Mouse (Mus musculus) A20 (cell line): Measurements from ENCODE around the gene Stab1.

ENCODE experiments used
- DNase-seq: peaks from one replicate; pipeline ENCODE4 v3.0.0-alpha.2; 2011; ENCODE audit warnings: low read depth, low spot score

The Stab1 gene

GRCm38 (mm10) chr14:31132031-31132430 lies 36.4 kb downstream of the Stab1 start:
- DNase-seq, result no peak

- DNase-seq, result no peak
Observed at GRCm38 (mm10) chr14:31131272-31131821, 37.1 kb downstream of the Stab1 start.

DNA sequence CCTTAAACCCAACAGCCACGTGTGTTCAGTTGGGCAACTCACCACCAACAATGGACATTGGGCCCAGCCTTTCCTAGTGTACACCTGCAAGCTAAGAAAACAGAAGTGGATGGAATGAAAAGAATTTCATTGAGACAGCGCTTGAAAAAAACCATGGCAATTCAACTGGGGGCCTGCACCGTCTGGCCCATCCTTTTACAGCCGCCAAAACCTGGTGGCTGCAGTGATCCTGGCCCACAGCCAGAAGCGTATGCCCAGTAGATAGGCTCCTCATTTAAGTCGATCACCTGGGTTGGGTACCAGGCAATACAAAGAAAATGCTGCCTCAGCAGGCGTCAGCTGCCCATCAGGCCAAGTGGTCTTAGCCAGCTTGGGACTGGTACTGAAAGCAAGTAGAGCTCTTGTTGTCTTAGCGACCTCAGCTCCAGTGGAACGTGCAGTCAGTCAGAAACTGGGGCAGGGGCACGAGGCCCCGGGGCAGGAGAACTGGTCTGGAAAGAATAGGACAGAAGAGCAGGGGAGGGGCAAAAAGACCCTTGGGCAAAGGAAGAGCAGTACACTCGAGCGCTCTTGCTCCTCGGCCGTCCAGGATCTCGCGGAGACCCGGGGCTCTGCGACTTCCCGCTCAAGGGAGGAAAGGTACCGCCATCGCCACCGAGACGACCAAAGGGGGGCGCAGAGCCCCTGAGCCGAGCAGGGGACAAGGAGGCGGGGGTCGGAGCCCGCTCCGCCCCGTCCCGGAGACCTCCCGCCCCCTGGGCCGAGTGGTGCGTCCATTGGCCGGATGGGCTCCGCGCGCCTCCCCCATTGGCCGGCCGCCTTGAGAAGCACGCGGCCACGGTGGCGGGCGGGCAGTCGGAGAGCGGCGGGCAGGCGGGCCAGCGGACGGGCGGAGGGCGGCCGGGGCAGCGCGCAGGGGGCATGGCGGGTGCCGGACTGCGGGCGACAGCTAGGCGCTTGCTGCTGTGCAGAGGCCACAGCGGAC lies 37.9 kb downstream of the Stab1 start, which contains the start of gene Nt5dc2:
Gene Nt5dc2, plus strand, starts transcription at position 818 of the 985 bp plus-strand sequence.
- peak; percentile 88 for DNase-seq

- no peak for DNase-seq
Observed at GRCm38 (mm10) chr14:31129326-31130235, 38.9 kb downstream of the Stab1 start.

DNA sequence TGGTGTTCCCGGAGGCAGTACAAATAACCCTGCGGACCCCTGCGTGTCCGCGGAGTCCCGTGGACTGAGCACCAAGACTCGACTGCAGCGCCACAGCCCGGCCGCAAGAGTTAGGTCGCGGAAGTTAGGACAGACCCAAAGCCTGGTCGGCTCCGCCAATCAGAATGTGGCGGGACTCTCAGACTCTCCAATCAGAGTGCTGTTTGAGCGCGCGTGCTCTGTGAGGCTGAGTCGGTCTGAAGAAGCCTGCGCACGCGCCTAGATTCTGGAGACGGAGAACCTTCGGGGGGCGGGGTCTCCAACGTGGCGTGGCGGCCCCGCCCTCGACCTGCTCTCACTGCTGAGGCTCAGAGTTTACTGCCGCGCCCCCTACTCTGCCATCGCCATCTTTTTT lies 39.6 kb downstream of the Stab1 start, which contains the start of gene Smim4:
Gene Smim4, minus strand, starts transcription at position 131 of the 394 bp plus-strand sequence.
- DNase-seq, result peak; percentile 99

- peak; percentile 80 for DNase-seq
Observed at GRCm38 (mm10) chr14:31128101-31128825, 40.2 kb downstream of the Stab1 start.

DNA sequence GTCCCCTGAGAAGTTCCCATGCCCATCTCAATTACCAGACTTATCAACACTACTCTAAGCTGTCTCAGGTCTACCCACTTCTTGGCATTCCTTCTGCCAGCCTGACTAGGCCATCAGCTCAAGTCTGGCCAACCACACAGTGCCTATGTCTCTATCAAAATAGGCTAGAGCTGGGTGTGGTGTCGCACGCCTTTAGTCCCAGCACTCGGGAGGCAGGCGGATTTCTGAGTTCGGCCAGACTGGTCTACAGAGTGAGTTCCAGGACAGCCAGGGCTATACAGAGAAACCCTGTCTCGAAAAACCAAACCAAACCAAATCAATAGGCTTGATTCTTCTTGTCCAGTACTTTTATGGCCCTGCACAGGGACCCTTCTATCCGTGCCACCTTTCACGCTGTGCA lies 41.6 kb downstream of the Stab1 start:
- DNase-seq, result no peak

- peak; percentile 21 for DNase-seq
Observed at GRCm38 (mm10) chr14:31125106-31126075, 43.0 kb downstream of the Stab1 start.

DNA sequence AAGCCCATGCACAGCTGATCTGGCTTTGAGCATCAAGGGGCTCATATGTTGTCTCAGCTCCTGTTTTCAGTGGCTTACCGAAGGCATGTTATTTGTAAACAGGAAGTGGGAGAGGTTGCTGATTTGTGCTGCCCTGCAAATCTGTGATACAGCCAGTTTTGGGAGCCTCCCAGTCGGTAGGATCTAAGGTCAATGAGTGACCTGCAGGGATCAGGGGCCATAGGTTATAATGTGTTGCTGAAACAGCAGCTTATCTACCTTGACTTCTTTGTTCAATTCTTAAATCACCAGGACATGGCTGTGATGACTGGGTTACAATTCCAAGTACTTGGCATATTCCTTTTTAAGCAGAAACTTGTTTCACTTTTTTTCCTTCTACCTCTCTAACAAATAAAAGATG lies 52.9 kb downstream of the Stab1 start:
- no peak for DNase-seq

GRCm38 (mm10) chr14:31114011-31114410 lies 54.4 kb downstream of the Stab1 start:
- no peak for DNase-seq

- no peak for DNase-seq
Observed at GRCm38 (mm10) chr14:31112187-31112586, 56.3 kb downstream of the Stab1 start.

- DNase-seq, result no peak
Observed at GRCm38 (mm10) chr14:31110613-31111012, 57.8 kb downstream of the Stab1 start.

GRCm38 (mm10) chr14:31105156-31105555 lies 63.3 kb downstream of the Stab1 start:
- no peak for DNase-seq

DNA sequence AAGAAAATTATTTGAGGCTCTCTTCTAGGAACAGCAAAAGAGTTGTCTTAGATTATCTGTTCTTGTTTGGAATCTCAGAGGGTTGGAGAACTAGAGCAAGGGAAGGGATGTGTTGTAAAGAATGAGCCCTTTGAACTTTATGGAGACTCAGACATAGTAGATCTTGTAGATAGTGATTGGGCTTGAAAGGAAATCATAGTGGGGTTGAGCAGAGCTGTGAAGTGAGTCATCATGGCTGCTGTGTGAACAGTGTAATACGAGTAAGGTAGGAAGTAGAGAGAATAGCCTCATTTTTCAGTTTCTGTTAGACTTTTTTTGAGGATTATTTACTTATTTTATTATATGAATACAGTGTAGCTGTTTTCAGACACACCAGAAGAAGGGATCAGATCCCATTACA lies 78.5 kb downstream of the Stab1 start:
- DNase-seq, result no peak
